Mouse (Mus musculus) thymus, adult 2 months (tissue): ENCODE measurements at regions not wholly inside any gene's neighbourhood (a gene's known extent, or its start where the extent isn't known, plus 50 kb on each side); places are given as distances from the start of the nearest gene placed in this dataset.

Experiments
- DNase-seq: peaks from one replicate; pipeline ENCODE4 v3.0.0; 2021
- H3K27ac ChIP-seq: fragments of 200-500 bp; 2 replicates; pipeline ENCODE4 v1.5.1; 2012; ENCODE audit warnings: low read length, control low read depth; ENCODE audit not compliant: control insufficient read depth, insufficient read depth
- H3K27me3 ChIP-seq: fragments of 200-500 bp; 2 replicates; pipeline ENCODE4 v1.6.1; 2012; ENCODE audit warnings: mild to moderate bottlenecking, low read length, moderate library complexity, mixed read lengths; ENCODE audit not compliant: control insufficient read depth, insufficient read depth
- H3K36me3 ChIP-seq: fragments of 200-500 bp; 2 replicates; pipeline ENCODE4 v1.6.1; 2012; ENCODE audit warnings: mild to moderate bottlenecking, low read length, moderate library complexity; ENCODE audit not compliant: control insufficient read depth, insufficient read depth
- H3K4me1 ChIP-seq: fragments of 200-500 bp; replicated peaks from 2 replicates; pipeline ENCODE4 v1.6.1; 2012; ENCODE audit warnings: low read length; ENCODE audit not compliant: control insufficient read depth, insufficient read depth
- H3K4me3 ChIP-seq: fragments of 200-500 bp; 2 replicates; pipeline ENCODE4 v1.5.1; 2012; ENCODE audit warnings: mild to moderate bottlenecking, low read length, control low read depth, moderate library complexity; ENCODE audit not compliant: control insufficient read depth, insufficient read depth
- CTCF ChIP-seq: fragments of 200-500 bp; IDR thresholded peaks from 2 replicates; pipeline ENCODE4 v1.5.1; 2012; ENCODE audit warnings: mild to moderate bottlenecking, control low read depth, low read length, moderate library complexity, borderline replicate concordance; ENCODE audit not compliant: control insufficient read depth, poor library complexity, insufficient read depth; ENCODE audit errors: extremely low read depth
- POLR2A ChIP-seq: fragments of 200-500 bp; IDR thresholded peaks from 2 replicates; pipeline ENCODE4 v1.6.1; 2012; ENCODE audit warnings: mild to moderate bottlenecking, low read length, control low read depth, moderate library complexity; ENCODE audit not compliant: control insufficient read depth, poor library complexity, insufficient read depth; ENCODE audit errors: extremely low read depth
- WGBS: fragments of 180-500 bp; shearing (Covaris S2); methylation state at CpG from one replicate; pipeline ENCODE4 v1.1.7; 2018; 5-methylcytosine and 5-hydroxymethylcytosine counted together

DNA sequence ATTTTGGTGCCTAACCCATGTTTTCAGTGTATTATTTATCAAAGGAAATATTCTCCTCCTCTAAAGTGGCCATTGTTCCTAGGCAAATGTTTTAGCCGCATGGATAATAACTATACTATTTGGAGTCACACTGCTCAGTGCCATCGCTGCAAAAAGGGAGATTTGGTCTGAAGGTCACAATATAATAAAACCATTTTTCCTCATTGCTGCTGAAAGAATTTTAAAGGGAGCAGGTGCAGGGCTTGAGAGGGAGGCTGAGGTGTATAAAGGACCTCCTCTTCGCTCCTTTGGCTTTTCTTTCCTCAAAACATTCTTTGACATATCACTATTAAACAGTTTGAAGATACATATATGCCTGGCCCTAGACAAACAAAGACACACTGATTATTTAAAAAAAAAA, 435.9 kb upstream of the Sox9 start:
- DNase-seq, result no peak

DNA sequence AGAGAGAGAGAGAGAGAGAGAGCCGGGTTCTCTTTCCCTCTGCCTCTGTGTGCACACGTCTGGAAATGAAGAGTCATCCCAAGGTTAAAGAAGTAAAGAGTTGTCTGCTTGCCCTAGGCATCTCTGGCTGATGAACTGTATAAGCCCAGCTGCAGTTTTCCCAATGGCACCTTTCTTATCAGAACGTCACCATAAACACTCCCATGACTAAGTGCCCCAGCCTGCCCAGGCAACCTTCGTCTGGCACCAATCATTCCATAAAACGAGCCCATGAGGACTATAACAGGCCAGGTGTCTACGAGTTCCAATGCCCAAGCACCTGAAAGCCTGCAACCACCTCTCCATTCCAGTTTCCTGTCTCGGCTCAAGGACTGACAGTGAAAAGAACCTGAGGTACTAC, 435.5 kb upstream of the Sox9 start:
- WGBS, result 86% methylated on average over 7 of the region's 7 CpGs
- no peaks in the 10 kb centered on the region for H3K4me1 ChIP-seq

More for the DNA sequence above, 435.9 kb upstream of the Sox9 start:
- 95% methylated on average over 3 of the region's 3 CpGs for WGBS
- Histone ChIP-seq H3K4me1 (no peaks in the 10 kb centered on the region), H3K36me3 (no peaks in the 10 kb centered on the region), H3K4me3 (no peak overlapping the region), H3K27me3 (no peaks in the 10 kb centered on the region), H3K27ac (no peak overlapping the region)
- no peak for TF ChIP-seq CTCF
- no peak for TF ChIP-seq POLR2A

DNA sequence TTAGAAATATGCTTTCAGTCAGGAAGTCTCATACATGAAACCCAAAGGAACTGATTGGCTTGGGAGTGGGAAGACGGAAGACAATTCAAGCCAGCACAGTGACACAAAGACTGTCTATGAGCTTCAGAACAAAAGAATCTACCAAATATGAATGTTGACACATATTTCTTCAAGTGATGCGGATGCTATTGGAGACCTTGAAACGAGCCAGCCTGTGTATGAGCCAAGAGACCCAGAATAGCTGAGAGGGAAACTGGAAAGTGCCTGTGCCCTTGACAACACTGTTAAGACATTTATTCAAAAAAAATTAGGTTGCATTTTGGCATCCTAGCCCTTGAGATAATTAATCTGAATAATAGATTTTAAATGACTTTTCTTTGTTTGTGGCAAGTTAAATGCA, 426.7 kb upstream of the Sox9 start:
- WGBS, result 93% methylated on average over 3 of the region's 3 CpGs
- Histone ChIP-seq H3K27ac (no peak overlapping the region), H3K4me1 (no peaks in the 10 kb centered on the region), H3K36me3 (no peaks in the 10 kb centered on the region), H3K27me3 (no peaks in the 10 kb centered on the region), H3K4me3 (no peak overlapping the region)
- TF ChIP-seq CTCF (no peak), POLR2A (no peak)
- no peak for DNase-seq

More for the DNA sequence above, 435.5 kb upstream of the Sox9 start:
- DNase-seq, result no peak
- TF ChIP-seq POLR2A (no peak), CTCF (no peak)
- H3K27ac ChIP-seq, result no peak overlapping the region
- H3K27me3 ChIP-seq, result no peaks in the 10 kb centered on the region
- H3K4me3 ChIP-seq, result no peak overlapping the region
- no peaks in the 10 kb centered on the region for H3K36me3 ChIP-seq

DNA sequence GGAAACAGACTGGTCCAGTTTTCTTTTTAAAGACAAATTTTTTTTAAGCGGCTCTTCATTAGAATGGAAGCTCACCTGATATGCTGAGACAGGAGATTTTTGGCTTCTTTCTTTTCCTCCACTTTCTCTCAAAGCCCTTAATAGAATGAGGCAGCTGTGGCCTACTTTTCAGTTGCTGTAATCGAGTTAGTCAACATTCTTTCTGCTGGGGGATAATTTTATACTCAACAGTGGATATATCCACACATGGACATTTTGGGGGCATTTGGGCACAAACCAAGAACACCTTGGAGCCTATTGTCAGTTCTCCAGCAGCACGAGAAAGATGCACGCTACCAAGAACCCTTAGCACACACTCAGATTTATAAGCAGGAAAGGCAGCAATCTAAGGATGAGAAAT, 415.3 kb upstream of the Sox9 start:
- H3K27me3 ChIP-seq, result no peaks in the 10 kb centered on the region
- no peaks in the 10 kb centered on the region for H3K36me3 ChIP-seq
- H3K4me1 ChIP-seq, result no peaks in the 10 kb centered on the region
- 87% methylated on average over 4 of the region's 4 CpGs for WGBS
- no peak for DNase-seq
- no peak for TF ChIP-seq POLR2A
- no peak for TF ChIP-seq CTCF
- H3K4me3 ChIP-seq, result no peak overlapping the region
- no peak overlapping the region for H3K27ac ChIP-seq

DNA sequence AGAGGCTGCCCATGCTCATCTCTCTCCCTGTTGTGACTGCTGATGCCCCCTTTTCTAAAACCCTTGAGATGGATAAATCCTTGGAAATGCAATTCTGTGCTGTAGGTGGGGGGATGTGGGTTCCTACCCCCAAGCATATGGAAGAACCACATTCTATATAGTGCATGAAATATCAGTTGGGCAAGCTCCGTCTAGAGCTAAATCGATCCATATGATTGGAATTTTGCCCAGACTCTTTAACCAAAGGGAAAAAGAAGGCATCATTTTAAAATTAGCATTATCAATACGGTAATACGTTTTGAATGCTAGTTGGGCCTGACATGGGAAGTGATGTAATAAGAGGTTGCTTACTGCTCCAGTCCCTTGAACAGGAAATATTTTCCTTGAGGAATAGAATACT, 411.1 kb upstream of the Sox9 start:
- TF ChIP-seq CTCF (no peak), POLR2A (no peak)
- Histone ChIP-seq H3K27ac (no peak overlapping the region), H3K36me3 (no peaks in the 10 kb centered on the region), H3K27me3 (no peaks in the 10 kb centered on the region), H3K4me1 (no peaks in the 10 kb centered on the region), H3K4me3 (no peak overlapping the region)
- DNase-seq, result no peak
- WGBS, result 94% methylated on average over 4 of the region's 4 CpGs

GRCm38 (mm10) chr11:112400069-112400468, 382.0 kb upstream of the Sox9 start:
- 91% methylated on average over 3 of the region's 3 CpGs for WGBS

GRCm38 (mm10) chr11:112407681-112408080, 374.3 kb upstream of the Sox9 start:
- WGBS, result 90% methylated on average over 8 of the region's 8 CpGs

More at GRCm38 (mm10) chr11:112400069-112400468, 382.0 kb upstream of the Sox9 start:
- no peak for DNase-seq
- H3K36me3 ChIP-seq, result no peaks in the 10 kb centered on the region
- no peak overlapping the region for H3K4me3 ChIP-seq
- no peaks in the 10 kb centered on the region for H3K27me3 ChIP-seq
- H3K27ac ChIP-seq, result no peak overlapping the region
- no peaks in the 10 kb centered on the region for H3K4me1 ChIP-seq
- no peak for TF ChIP-seq CTCF
- no peak for TF ChIP-seq POLR2A

More at GRCm38 (mm10) chr11:112407681-112408080, 374.3 kb upstream of the Sox9 start:
- H3K36me3 ChIP-seq, result no peaks in the 10 kb centered on the region
- no peaks in the 10 kb centered on the region for H3K27me3 ChIP-seq
- TF ChIP-seq POLR2A (no peak), CTCF (no peak)
- no peak for DNase-seq
- H3K27ac ChIP-seq, result no peak overlapping the region
- H3K4me3 ChIP-seq, result no peak overlapping the region
- H3K4me1 ChIP-seq, result no peaks in the 10 kb centered on the region
